Mouse (Mus musculus) heart, adult 2 months (tissue): ENCODE data around the gene Zfp266. TPM values are rescaled to one million over a fixed set of nuclear protein-coding genes. Genes with fewer than 3 reads are reported as not detected.

Experiments
- DNase-seq, 2 experiments: peaks; one replicate each; pipeline ENCODE4 v3.0.0; 2021
- H3K27ac ChIP-seq: fragments of 200-600 bp; 2 replicates; pipeline ENCODE4 v1.8.1; 2022
- H3K27me3 ChIP-seq: fragments of 200-500 bp; 2 replicates; pipeline ENCODE4 v1.6.1; 2012; ENCODE audit warnings: mild to moderate bottlenecking, low read length, inconsistent platforms, mixed read lengths; ENCODE audit not compliant: control insufficient read depth, insufficient read depth
- H3K36me3 ChIP-seq: fragments of 200-500 bp; 2 replicates; pipeline ENCODE4 v1.6.1; 2012; ENCODE audit warnings: low read length, inconsistent platforms; ENCODE audit not compliant: control insufficient read depth, insufficient read depth
- H3K4me1 ChIP-seq: fragments of 200-500 bp; 2 replicates; pipeline ENCODE4 v1.6.1; 2011; ENCODE audit warnings: low read length; ENCODE audit not compliant: control insufficient read depth, insufficient read depth
- H3K4me3 ChIP-seq: fragments of 200-600 bp; 2 replicates; pipeline ENCODE4 v1.8.1; 2022
- H3K79me2 ChIP-seq: fragments of 200-500 bp; replicated peaks from 2 replicates; pipeline ENCODE4 v1.6.1; 2012; ENCODE audit warnings: mild to moderate bottlenecking, inconsistent platforms, low read length, moderate library complexity, mixed read lengths; ENCODE audit not compliant: control insufficient read depth, insufficient read depth
- H3K9ac ChIP-seq: fragments of 200-500 bp; 2 replicates; pipeline ENCODE4 v1.6.1; 2012; ENCODE audit warnings: low read depth, mild to moderate bottlenecking, control low read depth, inconsistent platforms, low read length, mixed read lengths
- CTCF ChIP-seq: fragments of 200-600 bp; IDR thresholded peaks from 2 replicates; pipeline ENCODE4 v1.8.1; 2022; ENCODE audit warnings: antibody characterized with exemption, mild to moderate bottlenecking, moderate library complexity
- EP300 ChIP-seq: fragments of 200-500 bp; IDR thresholded peaks from 2 replicates; pipeline ENCODE4 v1.6.1; 2011; ENCODE audit warnings: low read depth, low read length, control low read depth; ENCODE audit not compliant: insufficient read depth
- POLR2A ChIP-seq: fragments of 200-500 bp; IDR thresholded peaks from 2 replicates; pipeline ENCODE4 v1.6.1; 2011; ENCODE audit warnings: mild to moderate bottlenecking, low read depth, low read length, control low read depth; ENCODE audit not compliant: insufficient read depth
- WGBS: fragments of 180-500 bp; shearing (Covaris S2); methylation state at CpG from one replicate; pipeline ENCODE4 v1.1.7; 2018; 5-methylcytosine and 5-hydroxymethylcytosine counted together
- intact Hi-C: fragments of 180-260 bp; cut with DNase I; formaldehyde crosslinking; loops from one replicate; pipeline ENCODE4 v1.15.1; 2025
- polyA plus RNA-seq: library from polyadenylated mRNA; depleted of rRNA; stranded (reverse); fragments of >200 nt; gene quantifications from 2 replicates; pipeline ENCODE4 v1.2.3, GENCODE M21; 2012
- total RNA-seq, 2 experiments: library from RNA; stranded (reverse); gene quantifications; 2 replicates each; pipeline ENCODE4 v1.2.3; 2021

The Zfp266 gene
- total and polyA plus RNA-seq, 3 experiments: 6.0 to 23.8 (median 23.3) TPM

DNA sequence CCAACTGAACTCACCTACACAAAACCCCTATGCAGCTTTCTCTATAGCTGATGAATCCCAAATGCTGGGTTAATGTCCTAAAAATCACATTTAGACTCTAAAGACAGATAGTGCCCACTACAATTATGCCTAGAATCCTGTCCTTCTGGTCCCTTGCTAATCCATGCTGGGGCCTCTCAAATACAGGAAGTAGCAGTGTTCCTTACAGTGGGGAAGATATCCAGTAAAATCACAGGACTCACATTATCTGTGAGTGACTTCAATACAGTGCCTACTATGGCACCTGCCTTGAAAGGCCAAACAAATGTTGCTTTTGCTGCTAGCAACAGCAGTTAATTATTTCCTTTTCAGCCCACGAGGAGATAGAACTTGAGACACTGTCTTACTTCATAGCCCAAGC is 10.9 kb downstream of the Zfp266 start:
- Histone ChIP-seq H3K4me1 (peaks cover 6% of the 10 kb centered on the region), H3K36me3 (peaks cover 25% of the 10 kb centered on the region), H3K27ac (no peak overlapping the region), H3K9ac (no peak overlapping the region), H3K27me3 (no peaks in the 10 kb centered on the region), H3K4me3 (no peak overlapping the region), H3K79me2 (peaks cover 7% of the 10 kb centered on the region)
- no peak for TF ChIP-seq CTCF
- no peak for TF ChIP-seq EP300
- no peak for TF ChIP-seq POLR2A
- intact Hi-C loops: no loop called here
- 34% methylated on average over 1 of the region's 1 CpGs for WGBS
- no peak for DNase-seq

DNA sequence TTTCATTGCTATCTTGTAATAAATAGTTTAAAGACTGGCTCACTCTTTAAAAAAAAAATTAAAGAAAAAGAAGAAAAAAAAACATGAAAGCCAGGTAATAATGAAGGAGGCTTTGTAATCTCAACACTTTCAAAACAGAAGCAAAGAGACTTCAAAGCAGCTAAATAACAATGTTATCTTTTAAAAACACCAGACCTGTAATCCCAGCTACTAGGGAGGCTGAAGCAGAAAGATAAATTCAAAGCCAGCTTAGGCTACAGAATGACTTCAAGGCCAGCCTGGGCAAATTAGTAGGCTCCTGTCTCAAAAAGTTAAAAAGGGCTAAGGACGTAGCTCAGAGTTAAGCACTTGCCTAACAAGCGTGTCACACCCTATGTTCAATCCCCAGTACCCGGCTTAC is 11.5 kb downstream of the Zfp266 start:
- DNase-seq: no peak
- H3K4me3 ChIP-seq: no peak overlapping the region
- TF ChIP-seq POLR2A (no peak), CTCF (no peak), EP300 (no peak)

DNA sequence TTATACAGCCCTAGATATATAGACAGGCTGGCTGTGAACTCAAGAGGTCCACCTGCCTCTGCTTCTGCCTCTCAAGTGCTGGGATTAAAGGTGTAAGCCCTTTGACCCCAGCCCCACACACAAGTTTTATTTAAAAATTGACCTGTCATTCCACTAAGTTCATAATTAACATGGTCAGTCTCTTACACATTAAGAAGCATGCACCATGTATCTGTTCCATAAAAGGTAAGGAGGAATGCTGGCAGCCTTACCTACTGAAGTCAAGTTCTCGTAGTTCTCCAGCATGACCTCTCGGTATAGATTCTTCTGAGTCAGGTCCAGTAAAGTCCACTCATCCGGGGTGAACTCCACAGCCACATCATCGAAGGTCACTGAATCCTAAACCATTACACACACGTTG is 16.4 kb downstream of the Zfp266 start:
- 87% methylated on average over 5 of the region's 5 CpGs for WGBS
- intact Hi-C loops: no loop called here
- TF ChIP-seq EP300: no peak
- no peak for TF ChIP-seq CTCF
- TF ChIP-seq POLR2A: no peak
- no peak overlapping the region for H3K27ac ChIP-seq
- H3K4me3 ChIP-seq: no peak overlapping the region
- no peak overlapping the region for H3K9ac ChIP-seq
- no peaks in the 10 kb centered on the region for H3K4me1 ChIP-seq
- H3K27me3 ChIP-seq: no peaks in the 10 kb centered on the region
- DNase-seq: no peak
- peaks cover 2% of the 10 kb centered on the region; the same call in 1 of the 2 replicates for H3K79me2 ChIP-seq
- peaks cover 36% of the 10 kb centered on the region for H3K36me3 ChIP-seq

More for the DNA sequence above, 11.5 kb downstream of the Zfp266 start:
- peaks cover 6% of the 10 kb centered on the region for H3K4me1 ChIP-seq
- WGBS: 89% methylated on average over 3 of the region's 3 CpGs
- no peak overlapping the region for H3K27ac ChIP-seq
- H3K79me2 ChIP-seq: peaks cover 7% of the 10 kb centered on the region
- H3K27me3 ChIP-seq: no peaks in the 10 kb centered on the region
- intact Hi-C loops: no loop called here
- peaks cover 28% of the 10 kb centered on the region for H3K36me3 ChIP-seq
- H3K9ac ChIP-seq: no peak overlapping the region

DNA sequence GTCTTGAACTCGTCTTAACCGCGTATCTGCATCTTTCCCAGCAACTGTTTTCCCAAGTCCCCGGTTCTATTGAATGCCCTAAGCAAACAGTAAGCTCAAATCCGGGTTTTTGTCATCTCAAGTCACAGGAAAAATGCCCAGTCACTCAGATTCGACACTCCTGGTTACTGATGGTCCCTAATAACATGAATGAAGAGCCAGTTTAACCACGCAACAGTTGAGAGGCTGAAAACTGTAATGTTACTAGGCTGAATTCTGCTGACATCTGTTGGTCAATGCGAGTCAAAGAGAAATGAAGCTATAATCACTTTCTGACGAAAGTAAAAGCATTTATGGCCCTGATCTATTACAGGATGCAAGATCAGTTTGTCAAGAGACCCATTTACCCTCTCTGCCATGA is 27.9 kb downstream of the Zfp266 start:
- Histone ChIP-seq H3K9ac (peak overlapping the region; percentile 80), H3K27me3 (no peaks in the 10 kb centered on the region), H3K4me3 (peak overlapping the region; percentile 94), H3K36me3 (peaks cover 10% of the 10 kb centered on the region; the same call in 1 of the 2 replicates), H3K4me1 (peaks cover 2% of the 10 kb centered on the region), H3K79me2 (peaks cover 2% of the 10 kb centered on the region; the same call in 1 of the 2 replicates), H3K27ac (peak overlapping the region; percentile 97)
- intact Hi-C loops: loop anchor here (2.0 to 10.0 kb wide), 4 partner anchors 28 to 152 kb away; partner anchors contain the start of genes Fbxl12, Ubl5, Zfp266 and Zfp846
- TF ChIP-seq EP300 (no peak), CTCF (peak; percentile 27), POLR2A (no peak)
- no peak for DNase-seq
- WGBS: 2% methylated on average over 9 of the region's 9 CpGs

DNA sequence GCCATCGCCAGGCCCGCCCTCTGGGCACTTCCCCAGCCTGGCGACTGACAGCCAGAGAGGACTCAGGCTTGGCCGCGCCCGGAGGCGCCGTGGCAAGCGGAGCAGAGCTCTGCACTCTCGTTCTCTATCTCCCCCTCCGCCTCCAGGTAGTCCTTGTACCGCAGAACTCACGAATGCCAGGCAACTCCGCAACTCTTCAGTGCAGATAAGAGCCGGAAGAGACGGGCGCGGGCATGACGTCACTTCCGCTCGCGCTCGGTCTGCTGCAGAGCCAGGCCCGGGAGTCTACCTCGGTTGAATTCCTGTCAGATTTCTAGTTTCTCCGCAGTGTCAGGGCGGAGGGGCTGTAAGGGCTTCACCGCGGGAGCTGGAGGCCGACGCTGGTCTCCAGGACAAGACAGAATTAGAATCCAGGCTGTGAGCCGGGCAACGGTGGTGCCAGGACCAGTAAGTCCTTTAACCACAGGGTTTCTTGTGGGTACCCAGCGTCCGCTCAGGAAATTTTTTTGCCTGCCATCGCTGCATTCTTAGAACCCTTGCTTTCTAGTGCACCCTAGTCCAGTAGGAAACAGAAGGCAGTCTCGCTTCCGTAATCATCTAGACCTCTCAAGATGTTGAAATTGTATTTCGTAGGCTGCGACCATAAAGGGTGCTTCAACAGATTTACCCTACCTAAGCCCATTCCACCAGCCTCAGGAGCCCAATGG is 28.5 kb downstream of the Zfp266 start, which contains the start of gene Zfp426:
Gene Zfp426, minus strand, starts transcription at position 220 of the 707 bp plus-strand sequence.
- peak within 1 kb of the TSS; percentile 80 for H3K9ac ChIP-seq
- H3K4me3 ChIP-seq: peak within 1 kb of the TSS; percentile 94
- peak within 1 kb of the TSS; percentile 97 for H3K27ac ChIP-seq
- intact Hi-C loops: loop anchor here (2.0 to 10.0 kb wide), 4 partner anchors 28 to 152 kb away; partner anchors contain the start of genes Fbxl12, Ubl5, Zfp266 and Zfp846
- peaks cover 2% of the 10 kb centered on the region; the same call in 1 of the 2 replicates for H3K79me2 ChIP-seq
- WGBS: under 1% methylated on average over 40 of the region's 40 CpGs
- TF ChIP-seq EP300 (peak; percentile 15; the same call in 1 of the 2 replicates), CTCF (no peak), POLR2A (peak; percentile 87; the same call in 1 of the 2 replicates)
- no peaks in the 10 kb centered on the region for H3K27me3 ChIP-seq
- H3K4me1 ChIP-seq: peaks cover 2% of the 10 kb centered on the region
- H3K36me3 ChIP-seq: peaks cover 10% of the 10 kb centered on the region; the same call in 1 of the 2 replicates
- peak; percentile 90 to 91 for DNase-seq

DNA sequence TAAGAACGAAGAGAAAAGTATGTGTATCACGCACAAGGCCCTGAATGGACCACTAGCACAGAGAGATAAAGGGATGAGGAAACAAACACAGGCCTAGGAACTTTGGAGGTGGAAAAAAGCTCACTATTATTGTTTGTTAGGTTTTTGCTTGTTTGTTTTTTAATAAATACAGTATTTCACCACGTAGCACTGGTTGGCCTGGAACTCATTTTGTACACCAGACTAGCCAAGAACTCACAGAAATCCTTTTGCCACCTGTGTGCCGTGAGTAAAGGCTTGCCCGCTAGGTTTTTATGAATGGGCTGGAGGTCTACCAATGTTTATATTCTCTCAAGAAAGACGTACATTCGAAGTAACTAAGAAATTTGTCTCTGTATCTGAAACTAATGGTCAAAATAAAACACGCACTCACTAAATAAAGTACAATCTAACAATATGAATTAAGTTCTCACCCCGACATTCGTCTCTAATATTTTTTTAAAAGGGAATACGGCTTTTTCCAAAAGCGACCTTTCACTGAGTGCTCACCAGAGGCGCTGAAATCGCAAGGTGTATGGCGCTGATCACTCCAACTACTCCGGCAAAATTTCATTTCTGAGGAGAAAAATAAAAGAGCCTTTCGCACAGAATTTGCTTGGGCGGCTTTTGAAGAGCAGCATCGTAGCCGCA is 29.2 kb downstream of the Zfp266 start:
- intact Hi-C loops: loop anchor here (2.0 to 10.0 kb wide), 4 partner anchors 29 to 153 kb away; partner anchors contain the start of genes Fbxl12, Ubl5, Zfp266 and Zfp846
- Histone ChIP-seq H3K4me1 (peaks cover 2% of the 10 kb centered on the region), H3K36me3 (peaks cover 10% of the 10 kb centered on the region; the same call in 1 of the 2 replicates), H3K9ac (peak overlapping the region; percentile 80), H3K4me3 (peak overlapping the region; percentile 94), H3K79me2 (0 out of 2 replicates have a peak, but pooled peaks cover 2% of the 10 kb centered on the region), H3K27me3 (no peaks in the 10 kb centered on the region), H3K27ac (peak overlapping the region; percentile 97)
- no peak for TF ChIP-seq POLR2A
- peak; percentile 17; the same call in 1 of the 2 replicates for TF ChIP-seq CTCF
- no peak for TF ChIP-seq EP300
- 3% methylated on average over 20 of the region's 20 CpGs for WGBS
- no peak for DNase-seq
